Mouse (Mus musculus) kidney, adult 2 months (tissue): ENCODE results near the gene Gpatch2.

Source experiments
- CTCF ChIP-seq: fragments of 200-500 bp; conservative IDR thresholded peaks from 2 replicates; pipeline ENCODE4 v1.5.1; 2011; ENCODE audit warnings: low read depth, mild to moderate bottlenecking, control low read depth, low read length, moderate library complexity, mixed read lengths; ENCODE audit not compliant: insufficient read depth, insufficient read length
- POLR2A ChIP-seq: fragments of 200-500 bp; IDR thresholded peaks from one replicate; pipeline ENCODE4 v1.6.1; 2011; ENCODE audit warnings: low read depth, low read length, control low read depth

- TF ChIP-seq POLR2A (no peak), CTCF (no peak)
These were observed 63.2 kb downstream of the Gpatch2 start for GRCm38 (mm10) chr1:187278472-187278871.
